Mouse (Mus musculus): ENCODE results near the gene Arrb2.

The Arrb2 gene

GRCm38 (mm10) chr11:70432048-70432894 is at the start of gene Arrb2:
Arrb2 (plus strand) TSS chr11:70432635.
- in situ Hi-C loops (cut with MboI, MseI) = loop anchor here (25.0 kb wide), 1 partner anchor 330 kb away; the partner anchor contains the start of gene Zfp3

GRCm38 (mm10) chr11:70384136-70384535 is 48.3 kb upstream of the Arrb2 start:
- in situ Hi-C loops (cut with MboI, MseI) = no loop called here

GRCm38 (mm10) chr11:70387436-70387835 is 45.0 kb upstream of the Arrb2 start:
- in situ Hi-C loops (cut with MboI, MseI) = no loop called here

DNA sequence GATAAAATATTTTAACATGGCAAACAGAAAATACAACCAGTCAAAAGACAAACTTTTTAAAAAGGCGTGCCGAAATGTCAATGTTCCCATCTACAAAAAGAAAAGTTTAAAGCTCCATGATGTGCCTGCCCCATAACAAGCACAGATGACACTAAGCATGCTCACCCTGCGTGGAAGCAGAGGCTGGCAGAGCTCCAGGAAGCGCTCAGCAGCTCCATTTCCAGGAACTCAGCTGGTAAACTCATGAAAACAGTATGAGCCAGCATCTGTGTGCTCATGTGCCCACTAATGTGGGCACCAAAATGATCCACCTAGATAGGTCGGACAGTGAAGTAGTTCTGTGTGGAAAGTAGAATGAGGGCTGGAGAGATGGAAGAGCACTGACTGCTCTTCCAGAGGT is 43.0 kb upstream of the Arrb2 start:
- in situ Hi-C loops (cut with MboI, MseI) = no loop called here

DNA sequence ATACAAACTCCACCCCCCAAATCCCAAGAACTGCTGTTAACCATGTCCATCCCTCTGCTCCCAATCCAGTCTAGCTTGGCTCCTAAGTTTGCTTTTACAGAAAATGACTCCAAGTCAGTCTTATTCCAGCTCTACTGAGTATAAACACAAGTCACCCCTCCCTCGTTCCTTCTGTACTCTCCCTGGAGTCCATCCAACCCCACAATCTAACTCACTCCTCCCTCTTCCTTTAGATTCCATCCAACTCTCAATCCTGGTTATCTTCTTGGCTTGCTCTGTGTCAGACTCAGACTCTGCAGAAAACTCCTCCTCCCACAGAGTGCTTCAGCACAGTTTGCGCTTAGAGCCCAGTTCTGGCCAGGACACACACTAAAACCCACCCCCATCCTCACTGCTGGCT is 28.8 kb upstream of the Arrb2 start:
- in situ Hi-C loops (cut with MboI, MseI) = no loop called here

DNA sequence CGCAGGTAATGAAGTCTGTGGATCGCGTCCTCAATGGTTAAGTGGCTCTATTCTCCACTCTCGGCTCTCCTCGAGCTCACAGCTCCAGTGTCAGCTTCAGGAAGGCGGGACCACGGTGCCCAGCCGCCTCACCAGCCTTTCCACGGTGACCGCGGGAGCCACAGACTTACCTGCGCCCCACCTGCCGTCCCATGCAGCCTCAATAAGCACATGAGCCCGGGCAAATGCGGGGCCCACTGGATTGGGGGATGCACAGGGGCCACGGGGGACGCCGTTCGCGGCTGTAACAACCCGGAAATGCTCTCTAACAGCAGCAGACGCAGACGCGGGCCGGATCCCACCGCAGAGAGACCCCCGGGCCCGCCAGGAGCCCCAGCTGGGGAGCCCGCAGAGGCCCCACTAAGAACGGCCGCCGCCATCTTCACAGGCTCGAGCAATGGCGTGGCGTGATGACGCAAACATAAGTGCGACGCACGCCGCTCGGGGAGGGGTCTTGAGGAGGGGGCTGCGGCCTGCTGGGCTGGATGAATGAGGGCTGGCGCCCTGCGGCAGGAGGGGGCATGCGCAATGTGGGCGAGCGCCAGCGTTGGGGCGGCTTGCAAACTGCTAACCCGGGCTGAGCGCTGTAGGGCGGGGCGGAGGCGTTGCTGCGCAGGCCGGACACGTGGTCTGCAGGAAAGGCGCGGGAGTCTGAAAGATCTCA is 22.7 kb upstream of the Arrb2 start, which contains the start of gene Pelp1:
Pelp1 (minus strand) TSS at position 438 of the 703 bp plus-strand sequence.
- in situ Hi-C loops (cut with MboI, MseI) = loop anchor here (5.0 kb wide), 1 partner anchor 98 kb away; the partner anchor contains the start of gene Tm4sf5

- in situ Hi-C loops (cut with MboI, MseI) = loop anchor here (5.0 kb wide), 1 partner anchor 97 kb away; the partner anchor contains the start of gene Tm4sf5
These were observed 22.2 kb upstream of the Arrb2 start for GRCm38 (mm10) chr11:70410297-70410643.

GRCm38 (mm10) chr11:70412591-70412990 is 19.8 kb upstream of the Arrb2 start:
- in situ Hi-C loops (cut with MboI, MseI) = loop anchor here (5.0 kb wide), 1 partner anchor 95 kb away; the partner anchor contains the start of gene Tm4sf5

DNA sequence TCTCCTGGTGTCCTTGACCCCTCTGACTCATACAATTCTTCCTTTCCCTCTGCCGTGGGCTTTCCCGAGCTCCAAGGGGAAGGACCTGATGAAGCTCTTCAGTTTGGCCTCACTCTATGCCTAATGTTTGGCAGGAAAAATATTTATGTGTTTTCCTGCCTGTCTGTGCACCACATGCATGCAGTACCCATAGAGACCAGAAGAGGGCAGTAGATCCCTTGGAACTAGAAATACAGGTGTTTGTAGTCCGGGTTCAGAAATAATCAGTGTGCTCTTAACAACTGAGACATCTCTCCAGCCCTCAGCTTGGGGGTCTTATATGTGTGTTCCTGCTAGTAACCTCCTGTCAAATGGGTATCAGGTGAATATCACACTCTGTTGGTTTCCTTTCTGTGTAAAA is 18.5 kb upstream of the Arrb2 start:
- in situ Hi-C loops (cut with MboI, MseI) = loop anchor here (5.0 kb wide), 1 partner anchor 93 kb away; the partner anchor contains the start of gene Tm4sf5

GRCm38 (mm10) chr11:70418199-70418598 is 14.2 kb upstream of the Arrb2 start:
- in situ Hi-C loops (cut with MboI, MseI) = loop anchor here (5.0 kb wide), 1 partner anchor 199 kb away; the partner anchor contains the start of genes 4930544D05Rik and Chrne

DNA sequence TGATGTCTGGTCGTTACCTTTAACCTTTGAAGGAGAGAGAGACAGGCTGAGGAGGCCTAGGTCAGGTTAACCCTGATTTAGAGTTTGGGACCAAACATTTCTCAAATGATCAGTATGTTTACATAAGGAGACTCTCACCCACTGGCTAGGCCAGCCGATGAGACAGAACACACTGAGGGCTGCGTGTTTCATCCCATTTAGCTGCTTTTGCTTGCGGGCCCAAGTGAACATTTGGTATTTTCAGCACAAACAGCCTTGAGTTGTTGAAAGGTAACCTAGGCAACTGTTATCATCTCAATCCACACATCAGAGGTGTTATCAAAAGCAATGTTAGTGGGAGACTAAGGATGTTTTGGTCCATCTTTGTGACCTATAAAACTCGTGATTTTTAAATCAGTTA is 12.9 kb upstream of the Arrb2 start:
- in situ Hi-C loops (cut with MboI, MseI) = loop anchor here (5.0 kb wide), 1 partner anchor 198 kb away; the partner anchor contains the start of genes 4930544D05Rik and Chrne

- in situ Hi-C loops (cut with MboI, MseI) = loop anchor here (25.0 kb wide), 1 partner anchor 336 kb away; the partner anchor contains the start of gene Zfp3
These were observed 5.8 kb upstream of the Arrb2 start for GRCm38 (mm10) chr11:70426598-70426997.

DNA sequence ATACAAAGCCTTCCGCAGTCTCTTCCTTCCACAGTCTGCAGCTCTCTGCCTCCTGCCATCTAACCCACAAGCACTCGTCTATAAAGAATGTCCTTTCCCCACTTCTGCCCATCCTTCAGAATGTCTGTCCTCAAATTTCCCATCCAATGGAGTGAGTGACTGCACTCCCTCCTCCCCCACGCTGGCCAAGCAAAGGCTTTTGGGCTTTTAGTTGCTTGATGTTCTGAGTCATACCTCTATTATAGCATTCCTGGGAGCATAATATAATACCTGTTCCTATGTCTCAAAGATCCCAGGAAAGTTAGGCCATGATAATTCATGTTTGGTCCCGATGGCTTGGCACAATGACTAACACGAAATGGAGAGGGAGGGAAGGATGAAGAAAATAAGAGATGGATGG is 861 bp upstream of the Arrb2 start:
- in situ Hi-C loops (cut with MboI, MseI) = loop anchor here (25.0 kb wide), 1 partner anchor 331 kb away; the partner anchor contains the start of gene Zfp3

- in situ Hi-C loops (cut with MboI, MseI) = loop anchor here (25.0 kb wide), 1 partner anchor 329 kb away; the partner anchor contains the start of gene Zfp3
These were observed 597 bp downstream of the Arrb2 start for GRCm38 (mm10) chr11:70432895-70433568.

DNA sequence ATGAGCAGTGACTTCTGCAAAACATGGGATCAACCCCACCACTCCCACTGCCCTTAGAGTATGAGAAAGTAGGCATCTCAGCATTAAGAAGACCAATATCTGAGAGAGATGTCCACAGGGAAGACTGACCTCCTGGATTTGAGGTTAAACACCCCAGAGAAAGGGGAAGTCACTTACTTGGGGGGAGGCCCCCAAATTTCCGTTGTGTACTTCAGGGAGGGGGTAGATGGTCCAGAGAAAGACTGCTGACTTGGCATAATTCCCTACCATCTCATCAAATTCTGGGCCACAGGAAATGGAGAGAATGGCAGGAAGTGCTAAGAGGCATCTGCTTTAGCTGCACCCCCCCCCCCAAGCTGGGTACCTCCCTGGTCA is 1.1 kb downstream of the Arrb2 start:
- in situ Hi-C loops (cut with MboI, MseI) = loop anchor here (25.0 kb wide), 1 partner anchor 329 kb away; the partner anchor contains the start of gene Zfp3

DNA sequence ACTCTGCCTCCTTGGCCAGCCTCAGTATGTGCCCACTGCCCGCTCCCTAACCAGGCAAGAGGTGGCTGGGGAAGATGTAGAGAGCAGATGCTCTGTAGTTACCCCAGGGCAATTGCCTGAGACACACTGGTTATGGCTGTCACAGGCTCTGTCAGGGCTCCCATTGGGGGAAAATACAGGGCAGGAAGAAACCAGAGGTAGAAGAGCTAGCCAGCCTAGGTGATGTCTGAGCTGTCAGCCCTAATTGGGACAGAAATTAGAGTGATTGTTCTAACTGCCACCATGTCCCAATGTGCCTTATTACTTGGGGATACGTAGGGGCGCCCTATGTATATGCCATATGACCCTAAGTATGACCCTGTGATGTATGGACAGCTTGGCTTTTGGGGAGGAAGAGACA is 1.5 kb downstream of the Arrb2 start:
- in situ Hi-C loops (cut with MboI, MseI) = loop anchor here (25.0 kb wide), 1 partner anchor 328 kb away; the partner anchor contains the start of gene Zfp3

GRCm38 (mm10) chr11:70435476-70435875 is 3.0 kb downstream of the Arrb2 start:
- in situ Hi-C loops (cut with MboI, MseI) = loop anchor here (25.0 kb wide), 1 partner anchor 327 kb away; the partner anchor contains the start of gene Zfp3

DNA sequence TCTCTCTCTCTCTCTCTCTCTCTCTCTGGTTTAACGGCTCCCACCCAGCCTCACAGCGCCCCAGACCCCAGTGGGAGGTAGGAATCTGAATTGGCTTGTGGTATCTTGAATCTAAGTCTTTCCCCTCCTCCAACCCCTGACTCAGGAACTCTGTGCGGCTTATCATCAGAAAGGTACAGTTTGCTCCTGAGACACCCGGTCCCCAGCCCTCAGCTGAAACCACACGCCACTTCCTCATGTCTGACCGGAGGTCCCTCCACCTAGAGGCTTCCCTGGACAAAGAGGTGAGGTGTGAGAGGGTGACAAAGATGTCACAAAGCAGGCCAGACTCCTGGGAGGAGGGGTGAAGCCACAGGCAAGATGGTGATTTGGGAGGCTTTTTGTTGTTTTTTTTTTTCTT is 5.0 kb downstream of the Arrb2 start:
- in situ Hi-C loops (cut with MboI, MseI) = loop anchor here (25.0 kb wide), 1 partner anchor 325 kb away; the partner anchor contains the start of gene Zfp3

- in situ Hi-C loops (cut with MboI, MseI) = loop anchor here (25.0 kb wide), 1 partner anchor 323 kb away; the partner anchor contains the start of gene Zfp3
These were observed 6.4 kb downstream of the Arrb2 start for GRCm38 (mm10) chr11:70438728-70439374.

- in situ Hi-C loops (cut with MboI, MseI) = loop anchor here (25.0 kb wide), 1 partner anchor 322 kb away; the partner anchor contains the start of gene Zfp3
These were observed 8.2 kb downstream of the Arrb2 start for GRCm38 (mm10) chr11:70440637-70441036.

Measured in T-helper 1 cell (primary cell).